Mouse (Mus musculus) MEL (cell line): Measurements from ENCODE around the gene Fhit.

Experiments
- CHD1 ChIP-seq: IDR thresholded peaks from 2 replicates; pipeline ENCODE4 v1.6.1; 2012; ENCODE audit warnings: low read depth, mild to moderate bottlenecking, inconsistent platforms, low read length, improper control_type of control experiment
- CTCF ChIP-seq, 3 experiments: IDR thresholded peaks in 2 of 3; conservative IDR thresholded peaks in 1 of 3; 2 replicates each; pipeline ENCODE4 v1.5.1; 2011 to 2012; ENCODE audit warnings: low read length in 3 of 3, low read depth in 2 of 3, mild to moderate bottlenecking in 2 of 3, improper control_type of control experiment in 1 of 3, inconsistent platforms in 1 of 3, mixed read lengths in 1 of 3, moderate library complexity in 1 of 3; ENCODE audit not compliant: control insufficient read depth in 1 of 3, insufficient read depth in 1 of 3, poor library complexity in 1 of 3, severe bottlenecking in 1 of 3
- EP300 ChIP-seq, 2 experiments: IDR thresholded peaks; 2 replicates each; pipeline ENCODE4 v1.6.1; 2011; ENCODE audit warnings: improper control_type of control experiment in 2 of 2, low read length in 2 of 2, low read depth in 1 of 2, mild to moderate bottlenecking in 1 of 2
- MAZ ChIP-seq: IDR thresholded peaks from 2 replicates; pipeline ENCODE4 v1.6.1; 2012; ENCODE audit warnings: low read depth, mild to moderate bottlenecking, inconsistent platforms, low read length, improper control_type of control experiment
- POLR2AphosphoS2 ChIP-seq: IDR thresholded peaks from 2 replicates; pipeline ENCODE4 v1.6.1; 2011; ENCODE audit warnings: low read length, improper control_type of control experiment
- POLR2AphosphoS5 ChIP-seq: IDR thresholded peaks from 2 replicates; pipeline ENCODE4 v1.6.1; 2012; ENCODE audit warnings: low read depth, borderline replicate concordance, mild to moderate bottlenecking, inconsistent platforms, low read length, moderate library complexity, mixed read lengths
- TCF12 ChIP-seq: IDR thresholded peaks from 2 replicates; pipeline ENCODE4 v1.6.1; 2014; ENCODE audit warnings: low read depth, mild to moderate bottlenecking, inconsistent platforms, low read length, improper control_type of control experiment, moderate library complexity
- UBTF ChIP-seq: IDR thresholded peaks from 2 replicates; pipeline ENCODE4 v1.6.1; 2012; ENCODE audit warnings: low read depth, mild to moderate bottlenecking, inconsistent platforms, low read length, improper control_type of control experiment, moderate library complexity, borderline replicate concordance; ENCODE audit not compliant: insufficient read depth

- TF ChIP-seq POLR2AphosphoS5 (no peak), CHD1 (no peak), UBTF (no peak), EP300 (IDR thresholded peaks at IDR 0.05; ENCODE audit: low read depth in 1 of 2, low read length in 2 of 2) (no peak), POLR2AphosphoS2 (no peak), TCF12 (no peak), CTCF (IDR thresholded peaks at IDR 0.05 in 2 of 3, conservative IDR thresholded peaks at IDR 0.05 in 1 of 3; ENCODE audit: control insufficient read depth in 1 of 3, insufficient read depth in 1 of 3, low read depth in 2 of 3, low read length in 3 of 3, poor library complexity in 1 of 3, severe bottlenecking in 1 of 3) (no peak), MAZ (no peak)
Observed at GRCm38 (mm10) chr14:9609120-9609519, 1552.7 kb downstream of the Fhit start.
